Mouse (Mus musculus) heart, adult 11 months (tissue): ENCODE measurements around the gene Psip1.

Experiments used
- DNase-seq: peaks from one replicate; pipeline ENCODE4 v3.0.0; 2022

Gene Psip1

DNA sequence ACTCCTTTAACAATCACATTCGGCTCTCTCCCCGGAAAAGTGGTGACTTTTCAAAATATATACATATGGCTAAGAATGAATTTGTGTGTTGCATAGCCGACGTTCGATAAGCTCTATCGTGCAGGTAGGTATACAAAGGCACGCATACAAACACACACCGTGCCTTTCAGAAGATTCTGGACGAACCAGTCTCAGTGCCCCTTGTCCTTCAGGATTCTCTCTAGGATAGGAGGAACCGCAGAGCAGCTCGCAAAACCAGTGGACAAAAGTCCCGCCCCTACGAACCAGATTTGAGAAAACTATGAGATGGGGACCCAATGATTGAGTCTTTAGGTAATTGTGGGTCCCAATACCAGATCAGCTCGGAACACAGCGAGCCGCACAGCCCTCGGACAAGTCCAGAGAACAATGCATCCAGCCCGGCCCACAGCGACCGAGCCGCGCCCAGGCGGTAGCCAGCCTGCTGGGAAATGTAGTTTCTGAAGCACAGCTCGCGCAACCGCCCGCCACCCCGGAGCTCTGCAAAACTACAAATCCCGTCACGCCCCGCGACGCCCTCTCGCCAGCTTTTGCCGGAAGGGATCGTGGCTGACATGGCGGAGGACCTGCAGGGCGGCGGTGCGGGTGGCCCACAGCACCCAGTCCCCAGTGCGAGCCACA, 69.0 kb downstream of the Psip1 start, which contains the start of gene Snapc3:
Gene Snapc3 (plus strand): TSS at position 565 of the 660 bp plus-strand sequence.
- DNase-seq: peak; percentile 100

DNA sequence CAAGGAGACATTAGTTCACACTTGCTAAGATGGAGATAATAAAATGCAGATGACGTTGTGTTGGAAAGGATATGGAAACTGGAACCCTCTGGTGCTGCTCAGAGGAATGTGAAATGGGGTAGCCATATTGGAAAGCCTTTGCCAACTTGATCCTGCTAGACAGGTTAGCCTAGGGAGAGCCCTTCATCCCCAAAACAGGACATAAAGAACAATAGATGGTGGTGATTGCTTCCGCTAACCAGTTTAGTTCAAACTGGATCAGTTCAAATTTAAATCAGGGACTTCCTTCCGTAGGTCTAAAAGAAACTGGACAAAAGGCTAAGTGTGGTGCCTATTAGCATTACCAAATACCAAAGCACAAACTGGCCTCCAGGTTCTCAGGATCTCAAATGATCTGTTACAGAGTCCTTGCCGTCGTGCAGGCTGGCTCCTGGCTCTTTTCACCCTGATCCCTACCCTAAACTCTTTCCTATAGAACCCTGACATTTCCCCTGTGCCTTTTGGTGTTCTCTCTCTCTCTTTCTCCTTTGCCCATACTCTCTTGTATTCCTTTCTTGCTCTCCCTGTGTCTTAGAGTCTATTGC, 71.9 kb downstream of the Psip1 start:
- DNase-seq: peak; percentile 74

DNA sequence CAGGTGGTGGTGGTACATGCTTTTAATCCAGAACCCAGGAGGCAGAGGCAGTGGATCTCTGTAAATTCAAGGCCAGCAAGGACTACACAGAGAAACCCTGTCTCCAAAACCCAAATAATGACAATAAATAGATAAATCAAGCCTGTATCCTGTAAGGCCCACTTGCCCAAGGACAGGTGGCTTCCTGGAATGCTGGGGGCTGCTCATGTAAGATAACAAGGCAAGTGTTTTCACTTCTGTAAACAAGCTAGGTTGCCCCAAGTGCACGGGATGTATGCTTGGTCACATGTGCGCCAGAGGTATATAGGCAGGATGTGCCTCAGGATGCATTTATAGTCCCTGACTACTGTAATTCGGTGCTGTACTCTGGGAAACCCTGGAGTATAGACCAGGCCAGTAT, 74.2 kb downstream of the Psip1 start:
- DNase-seq: peak; percentile 55

DNA sequence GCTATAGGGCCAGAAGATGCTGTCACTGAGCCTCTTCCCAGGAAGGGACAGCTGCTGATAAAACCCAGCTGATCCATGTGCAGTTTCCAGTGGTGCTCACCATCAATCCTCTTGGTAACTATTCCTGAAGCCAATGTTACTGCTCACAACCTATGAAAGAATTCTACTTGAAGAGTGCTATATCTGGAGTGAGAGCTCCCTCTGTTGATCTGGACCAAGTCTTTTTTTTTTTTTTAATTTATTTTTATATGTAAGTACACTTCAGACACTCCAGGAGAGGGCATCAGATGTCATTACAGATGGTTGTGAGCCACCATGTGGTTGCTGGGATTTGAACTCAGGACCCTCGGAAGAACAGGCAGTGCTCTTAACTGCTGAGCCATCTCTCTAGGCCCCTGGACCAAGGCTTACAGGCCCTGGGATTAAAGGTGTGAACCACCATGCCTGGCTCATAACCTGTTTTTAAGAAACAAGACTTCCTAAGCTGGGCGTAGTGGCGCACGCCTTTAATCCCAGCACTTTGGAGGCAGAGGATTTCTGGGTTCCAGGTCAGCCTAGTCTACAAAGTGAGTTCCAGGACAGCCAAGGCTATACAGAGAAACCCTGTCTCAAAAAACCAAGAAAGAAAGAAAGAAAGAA, 76.3 kb downstream of the Psip1 start:
- DNase-seq: peak; percentile 83

DNA sequence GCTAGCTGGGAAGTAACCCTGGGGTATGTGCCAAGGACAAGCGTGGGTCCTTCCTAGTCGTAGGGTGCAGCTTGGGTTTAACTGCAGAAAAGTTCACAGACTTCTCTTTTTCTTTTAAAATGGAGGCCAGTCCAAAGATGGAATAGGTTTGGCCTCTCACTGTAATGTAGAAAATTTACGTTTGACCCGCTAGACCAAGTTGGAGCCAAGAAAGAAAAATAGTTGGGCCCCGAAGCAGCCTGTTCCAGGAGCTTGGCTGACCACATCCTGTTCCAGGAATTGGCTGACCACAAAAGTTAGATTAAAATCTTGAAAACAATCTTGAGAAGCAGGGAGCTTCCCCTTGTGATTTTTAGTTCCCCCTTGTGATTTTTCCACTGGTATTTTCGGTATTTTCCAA, 78.6 kb downstream of the Psip1 start:
- DNase-seq: peak; percentile 72
